Mouse (Mus musculus): ENCODE measurements around the gene Herc4. TPM values are rescaled to one million over a fixed set of nuclear protein-coding genes. Genes with fewer than 3 reads are reported as not detected.

Gene Herc4
- polyA plus RNA-seq, 1 experiment from 2014 or later, result 38.2 TPM

DNA sequence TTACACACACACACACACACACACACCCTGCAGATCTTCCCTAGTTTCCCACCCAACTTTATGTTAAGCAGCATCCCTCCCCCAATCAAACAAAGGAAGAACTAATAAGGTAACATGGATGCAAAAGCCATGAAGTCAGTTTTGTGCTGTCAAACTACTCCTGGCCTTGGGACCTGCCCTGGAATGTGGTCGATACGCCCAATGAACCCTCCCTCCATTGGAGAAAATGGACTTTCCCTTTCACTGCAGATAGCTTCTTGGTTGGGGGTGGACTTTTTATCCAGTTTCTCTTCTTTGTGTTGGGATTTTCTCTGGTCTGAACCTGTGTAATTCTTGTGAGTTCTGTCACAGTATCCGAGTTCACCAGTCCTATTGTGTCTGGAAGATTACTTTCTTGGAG, 15.1 kb downstream of the Herc4 start:
- H3K36me3 ChIP-seq, result peaks cover 5% of the 10 kb centered on the region; the same call in 1 of the 2 replicates
- H3K4me2 ChIP-seq, result no peak overlapping the region
- H3K27me3 ChIP-seq, result no peaks in the 10 kb centered on the region
- WGBS, result 79% methylated on average over 3 of the region's 3 CpGs
- no peak overlapping the region for H3K9ac ChIP-seq
- H3K4me1 ChIP-seq, result no peaks in the 10 kb centered on the region
- H3K4me3 ChIP-seq, result no peak overlapping the region
- no peaks in the 10 kb centered on the region for H3K9me3 ChIP-seq
- H3K27ac ChIP-seq, result no peak overlapping the region
- no peak for ATAC-seq (ENCODE audit: borderline replicate concordance, extremely low read depth, low FRiP score, low TSS enrichment)

DNA sequence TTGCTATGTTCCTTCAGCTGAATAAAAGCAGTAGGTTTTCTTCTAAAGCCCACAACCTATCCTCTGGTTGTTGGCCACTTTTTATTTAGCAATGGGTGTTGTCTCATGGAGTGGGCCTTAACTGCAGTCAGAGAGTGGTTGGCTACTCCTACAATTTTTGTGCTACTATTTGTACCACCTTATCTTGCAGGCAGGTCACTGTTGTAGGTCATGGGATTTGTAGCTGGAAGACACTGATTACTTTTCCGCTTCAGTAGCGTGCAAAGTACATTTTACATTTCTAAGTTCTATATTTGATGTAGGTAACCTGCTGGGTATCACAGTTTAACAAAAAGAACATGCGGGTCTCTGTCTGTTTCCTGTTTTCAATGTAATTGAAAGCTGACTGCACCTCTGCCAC, 15.7 kb downstream of the Herc4 start:
- Histone ChIP-seq H3K4me2 (no peak overlapping the region), H3K27ac (no peak overlapping the region), H3K36me3 (peaks cover 5% of the 10 kb centered on the region; the same call in 1 of the 2 replicates), H3K9ac (no peak overlapping the region), H3K27me3 (no peaks in the 10 kb centered on the region), H3K9me3 (no peaks in the 10 kb centered on the region), H3K4me3 (no peak overlapping the region), H3K4me1 (no peaks in the 10 kb centered on the region)
- whole genome bisulfite sequencing, result 86% methylated on average over 3 of the region's 3 CpGs
- ATAC-seq (ENCODE audit: borderline replicate concordance, extremely low read depth, low FRiP score, low TSS enrichment), result no peak

DNA sequence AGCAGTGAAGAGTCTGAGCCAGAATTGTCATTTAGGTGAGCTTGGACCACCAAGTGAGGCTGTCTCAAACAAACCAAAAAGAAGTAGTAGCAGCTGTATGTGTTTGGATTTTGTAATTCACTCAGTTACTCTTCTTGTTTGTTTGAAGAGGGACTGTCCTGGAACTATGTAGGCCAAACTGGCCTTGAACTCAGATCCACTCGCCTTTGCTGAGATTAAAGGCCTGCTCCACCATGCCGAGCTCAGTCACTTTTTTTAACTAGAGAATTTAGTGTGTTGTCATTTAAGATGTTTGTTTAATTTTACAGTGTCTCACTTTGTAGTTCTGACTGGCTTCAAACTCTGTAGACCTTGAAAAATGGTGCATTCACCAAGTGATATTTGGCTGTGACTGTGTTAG, 24.3 kb downstream of the Herc4 start:
- no peak for ATAC-seq (ENCODE audit: borderline replicate concordance, extremely low read depth, low FRiP score, low TSS enrichment)
- Histone ChIP-seq H3K36me3 (peaks cover 34% of the 10 kb centered on the region), H3K27me3 (no peaks in the 10 kb centered on the region), H3K4me1 (no peaks in the 10 kb centered on the region), H3K27ac (no peak overlapping the region), H3K9ac (no peak overlapping the region), H3K4me2 (no peak overlapping the region), H3K4me3 (no peak overlapping the region), H3K9me3 (no peaks in the 10 kb centered on the region)
- WGBS, result 74% methylated on average over 2 of the region's 2 CpGs

DNA sequence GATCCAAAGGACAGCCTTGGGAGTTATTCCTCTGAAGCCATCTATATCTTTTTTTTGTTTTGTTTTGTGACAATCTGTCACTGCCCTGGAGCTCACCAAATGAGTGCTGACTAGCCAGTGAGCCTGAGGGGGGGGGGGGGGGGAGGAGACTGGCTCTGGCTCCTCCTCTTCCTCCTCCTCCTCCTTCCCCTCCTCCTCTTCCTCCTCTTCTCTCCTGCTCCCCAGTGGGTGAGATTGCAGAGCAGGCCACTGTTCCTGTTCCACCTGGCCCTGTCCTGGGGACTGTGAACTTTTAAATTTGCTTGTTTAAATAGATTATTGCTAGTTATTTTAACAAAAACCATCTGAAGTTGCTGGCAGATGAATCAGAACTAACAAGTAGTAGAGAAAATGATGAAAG, 28.8 kb downstream of the Herc4 start:
- H3K9ac ChIP-seq, result no peak overlapping the region
- H3K4me1 ChIP-seq, result no peaks in the 10 kb centered on the region
- no peak for ATAC-seq (ENCODE audit: borderline replicate concordance, extremely low read depth, low FRiP score, low TSS enrichment)
- H3K4me2 ChIP-seq, result no peak overlapping the region
- H3K9me3 ChIP-seq, result no peaks in the 10 kb centered on the region
- no peak overlapping the region for H3K4me3 ChIP-seq
- H3K27me3 ChIP-seq, result no peaks in the 10 kb centered on the region
- H3K27ac ChIP-seq, result no peak overlapping the region
- H3K36me3 ChIP-seq, result peaks cover 38% of the 10 kb centered on the region

DNA sequence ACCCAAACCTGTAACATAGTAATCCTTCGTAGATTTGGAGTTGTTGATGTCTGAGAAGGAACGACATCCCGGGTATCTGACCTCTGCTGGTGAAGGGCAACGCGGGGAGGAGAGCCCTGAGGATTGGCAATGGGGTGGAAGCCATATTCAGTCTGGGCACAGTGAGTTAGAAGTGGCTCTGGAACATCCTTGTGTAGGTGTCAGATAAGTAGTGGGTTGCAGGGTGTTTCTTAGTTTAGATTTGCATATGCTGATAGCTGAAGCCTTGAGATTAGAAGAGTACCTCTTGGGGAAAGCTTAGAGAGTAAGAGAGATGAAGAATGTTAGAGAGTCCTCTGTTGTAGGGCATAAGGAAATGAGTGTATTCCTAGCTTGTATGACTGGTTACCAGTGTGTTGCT, 29.3 kb downstream of the Herc4 start:
- Histone ChIP-seq H3K4me1 (no peaks in the 10 kb centered on the region), H3K36me3 (peaks cover 38% of the 10 kb centered on the region), H3K9me3 (no peaks in the 10 kb centered on the region), H3K4me2 (no peak overlapping the region), H3K27me3 (no peaks in the 10 kb centered on the region), H3K4me3 (no peak overlapping the region), H3K27ac (no peak overlapping the region), H3K9ac (no peak overlapping the region)
- no peak for ATAC-seq (ENCODE audit: borderline replicate concordance, extremely low read depth, low FRiP score, low TSS enrichment)
- 85% methylated on average over 5 of the region's 5 CpGs for WGBS

DNA sequence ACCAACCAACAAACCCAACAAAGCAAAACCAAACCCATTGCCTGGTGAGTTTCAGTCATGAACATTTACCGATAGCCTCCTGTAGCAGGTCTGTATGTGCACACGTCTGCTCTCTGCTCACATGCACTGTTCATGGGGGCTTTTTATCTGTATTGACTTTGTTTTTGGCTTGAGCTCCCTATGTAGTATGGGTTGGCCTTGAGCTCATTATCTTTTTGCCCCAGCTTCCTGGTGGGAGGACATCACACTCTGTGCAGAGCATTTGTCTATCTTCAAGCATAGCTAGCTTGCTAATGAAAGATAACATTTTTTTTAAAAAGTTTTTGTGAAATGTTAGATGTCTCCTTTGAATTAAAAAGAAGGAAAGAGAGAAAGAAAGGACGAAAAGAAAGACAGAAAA, 33.4 kb downstream of the Herc4 start:
- H3K9me3 ChIP-seq, result no peaks in the 10 kb centered on the region
- WGBS, result 86% methylated on average over 3 of the region's 3 CpGs
- no peaks in the 10 kb centered on the region for H3K4me1 ChIP-seq
- H3K36me3 ChIP-seq, result peaks cover 43% of the 10 kb centered on the region
- no peak overlapping the region for H3K27ac ChIP-seq
- no peak overlapping the region for H3K4me2 ChIP-seq
- no peak overlapping the region for H3K9ac ChIP-seq
- no peak overlapping the region for H3K4me3 ChIP-seq
- ATAC-seq (ENCODE audit: borderline replicate concordance, extremely low read depth, low FRiP score, low TSS enrichment), result no peak
- no peaks in the 10 kb centered on the region for H3K27me3 ChIP-seq

DNA sequence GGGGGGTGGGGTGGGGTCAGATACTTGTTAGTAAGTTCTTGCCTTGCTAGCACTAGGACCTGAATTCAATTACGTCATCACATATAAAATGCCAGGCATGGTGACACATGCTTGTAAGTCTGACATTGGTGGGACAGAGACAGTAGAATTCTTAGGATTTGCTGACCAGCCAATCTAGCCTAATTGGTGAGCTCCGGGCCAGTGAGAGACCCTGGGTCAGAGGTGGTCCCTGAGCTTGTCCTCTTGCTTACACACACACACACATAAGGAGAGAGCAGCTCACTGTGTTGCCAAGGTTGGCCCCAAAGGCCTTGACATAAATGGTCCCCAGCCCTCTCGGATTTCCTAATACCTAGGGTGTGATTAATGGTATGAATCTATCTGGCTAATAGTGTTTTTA, 36.2 kb downstream of the Herc4 start:
- Histone ChIP-seq H3K27ac (no peak overlapping the region), H3K9ac (no peak overlapping the region), H3K27me3 (no peaks in the 10 kb centered on the region), H3K9me3 (no peaks in the 10 kb centered on the region), H3K4me3 (no peak overlapping the region), H3K4me1 (no peaks in the 10 kb centered on the region), H3K4me2 (no peak overlapping the region), H3K36me3 (peaks cover 41% of the 10 kb centered on the region)
- no peak for ATAC-seq (ENCODE audit: borderline replicate concordance, extremely low read depth, low FRiP score, low TSS enrichment)
- WGBS, result 89% methylated on average over 3 of the region's 3 CpGs

DNA sequence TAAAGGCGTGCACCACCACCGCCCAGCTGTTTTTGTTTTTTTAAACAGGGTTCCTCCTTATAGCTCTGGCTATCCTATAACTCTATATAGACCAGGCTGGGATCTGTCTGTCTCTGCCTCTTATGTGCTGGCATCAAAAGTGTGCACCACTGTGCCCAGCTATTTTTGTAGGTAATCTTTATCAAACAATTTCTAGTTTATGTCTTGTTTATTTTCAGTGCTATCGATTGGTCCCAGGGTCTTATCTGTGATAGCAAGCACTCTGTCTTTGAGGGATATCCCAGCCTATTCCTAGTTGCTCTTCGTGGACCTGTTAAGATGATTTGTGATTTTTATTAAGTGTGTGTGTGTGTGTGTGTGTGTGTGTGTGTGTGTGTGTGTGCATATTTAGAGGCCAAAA, 38.8 kb downstream of the Herc4 start:
- no peaks in the 10 kb centered on the region for H3K4me1 ChIP-seq
- WGBS, result 78% methylated on average over 4 of the region's 4 CpGs
- no peak overlapping the region for H3K4me2 ChIP-seq
- no peak for ATAC-seq (ENCODE audit: borderline replicate concordance, extremely low read depth, low FRiP score, low TSS enrichment)
- H3K27ac ChIP-seq, result no peak overlapping the region
- H3K27me3 ChIP-seq, result no peaks in the 10 kb centered on the region
- no peak overlapping the region for H3K4me3 ChIP-seq
- peaks cover 48% of the 10 kb centered on the region for H3K36me3 ChIP-seq
- no peaks in the 10 kb centered on the region for H3K9me3 ChIP-seq
- H3K9ac ChIP-seq, result no peak overlapping the region

DNA sequence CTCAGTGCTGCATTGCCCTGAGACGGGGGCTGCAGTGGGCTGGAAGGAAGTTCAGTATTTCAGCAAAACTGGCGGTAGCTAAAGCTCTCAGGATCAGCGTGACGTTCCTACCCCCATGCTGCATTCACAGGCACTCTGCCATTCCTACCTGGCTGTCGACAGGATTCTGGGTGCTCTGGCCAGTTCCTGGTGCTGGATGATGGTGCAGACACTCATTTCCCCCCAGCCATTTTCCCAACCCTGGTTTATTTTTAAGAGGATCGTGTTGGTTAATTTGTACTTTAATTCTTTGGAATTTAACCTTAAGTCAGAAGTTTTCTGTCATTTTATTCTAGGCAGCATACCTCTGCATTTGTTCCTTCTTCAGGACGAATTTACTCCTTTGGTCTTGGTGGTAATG, 39.2 kb downstream of the Herc4 start:
- no peaks in the 10 kb centered on the region for H3K9me3 ChIP-seq
- no peak for ATAC-seq (ENCODE audit: borderline replicate concordance, extremely low read depth, low FRiP score, low TSS enrichment)
- no peak overlapping the region for H3K27ac ChIP-seq
- no peak overlapping the region for H3K4me3 ChIP-seq
- H3K36me3 ChIP-seq, result peaks cover 52% of the 10 kb centered on the region
- no peaks in the 10 kb centered on the region for H3K4me1 ChIP-seq
- no peak overlapping the region for H3K4me2 ChIP-seq
- H3K9ac ChIP-seq, result no peak overlapping the region
- 89% methylated on average over 7 of the region's 7 CpGs for WGBS
- no peaks in the 10 kb centered on the region for H3K27me3 ChIP-seq

DNA sequence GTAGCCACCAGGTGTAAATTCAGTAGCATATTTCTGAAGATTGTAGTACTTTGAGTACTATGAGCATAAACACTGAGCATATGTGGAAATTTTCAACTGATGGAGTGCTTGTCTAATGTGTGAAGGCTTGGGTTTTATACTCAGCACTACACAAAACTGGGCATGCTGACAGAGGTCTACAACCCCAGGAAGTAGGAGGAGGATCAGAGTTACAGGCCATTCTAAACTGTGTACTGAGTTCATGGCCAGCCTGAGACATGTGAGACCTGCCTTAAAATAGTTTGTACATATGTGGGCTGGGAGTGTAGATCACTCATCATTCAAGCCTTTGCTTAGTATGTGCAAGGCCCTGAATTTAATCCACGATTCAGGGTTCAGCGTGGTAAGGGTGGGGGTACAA, 58.7 kb downstream of the Herc4 start:
- WGBS, result 91% methylated on average over 2 of the region's 2 CpGs
- H3K4me3 ChIP-seq, result no peak overlapping the region
- H3K9me3 ChIP-seq, result no peaks in the 10 kb centered on the region
- H3K4me2 ChIP-seq, result no peak overlapping the region
- H3K27me3 ChIP-seq, result no peaks in the 10 kb centered on the region
- no peak overlapping the region for H3K27ac ChIP-seq
- H3K4me1 ChIP-seq, result no peaks in the 10 kb centered on the region
- no peak for ATAC-seq (ENCODE audit: borderline replicate concordance, extremely low read depth, low FRiP score, low TSS enrichment)
- no peak overlapping the region for H3K9ac ChIP-seq
- H3K36me3 ChIP-seq, result peaks cover 41% of the 10 kb centered on the region

DNA sequence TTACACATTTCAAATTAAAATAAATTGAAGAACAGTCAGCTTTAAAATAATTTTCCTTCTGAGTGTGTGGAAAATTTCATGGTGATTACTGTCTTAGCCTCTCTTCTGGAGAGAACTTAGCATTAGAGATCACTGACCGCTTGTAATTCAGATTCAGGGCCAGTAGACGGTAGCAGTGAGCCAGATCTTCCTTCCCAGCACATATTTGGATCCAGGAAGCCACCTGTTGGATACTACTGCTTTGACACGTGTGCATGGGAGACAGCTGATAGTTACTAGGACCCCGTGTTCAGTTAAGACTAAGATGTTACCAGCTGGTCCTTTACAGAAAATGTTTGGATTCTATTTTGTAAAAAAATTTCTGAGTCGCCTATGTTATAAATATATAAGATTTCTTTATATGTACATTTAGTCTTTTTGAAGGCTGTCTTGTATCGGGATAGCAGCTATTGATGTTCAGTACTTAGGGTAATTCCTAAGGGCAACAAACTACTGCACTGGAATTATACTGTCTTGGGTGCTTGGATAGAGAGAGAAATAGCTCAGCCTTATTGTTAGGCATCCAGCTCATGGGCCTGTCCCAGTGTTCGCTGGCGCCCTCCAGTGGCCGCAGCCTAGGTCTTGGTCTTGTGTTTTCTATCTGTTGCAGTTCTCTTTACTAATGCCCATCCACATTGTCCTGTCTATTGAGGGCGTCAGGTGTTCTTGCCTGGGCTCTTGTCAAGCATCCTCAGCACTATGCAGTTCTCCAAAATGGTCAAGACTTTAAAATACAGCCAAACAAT, 65.2 kb downstream of the Herc4 start:
- H3K9me3 ChIP-seq, result no peaks in the 10 kb centered on the region
- H3K36me3 ChIP-seq, result peaks cover 55% of the 10 kb centered on the region
- H3K9ac ChIP-seq, result no peak overlapping the region
- H3K27ac ChIP-seq, result no peak overlapping the region
- no peak overlapping the region for H3K4me2 ChIP-seq
- peak; percentile 31; the same call in 1 of the 2 replicates for ATAC-seq (ENCODE audit: borderline replicate concordance, extremely low read depth, low FRiP score, low TSS enrichment)
- 39% methylated on average over 10 of the region's 10 CpGs for WGBS
- no peaks in the 10 kb centered on the region for H3K4me1 ChIP-seq
- H3K27me3 ChIP-seq, result no peaks in the 10 kb centered on the region
- no peak overlapping the region for H3K4me3 ChIP-seq

DNA sequence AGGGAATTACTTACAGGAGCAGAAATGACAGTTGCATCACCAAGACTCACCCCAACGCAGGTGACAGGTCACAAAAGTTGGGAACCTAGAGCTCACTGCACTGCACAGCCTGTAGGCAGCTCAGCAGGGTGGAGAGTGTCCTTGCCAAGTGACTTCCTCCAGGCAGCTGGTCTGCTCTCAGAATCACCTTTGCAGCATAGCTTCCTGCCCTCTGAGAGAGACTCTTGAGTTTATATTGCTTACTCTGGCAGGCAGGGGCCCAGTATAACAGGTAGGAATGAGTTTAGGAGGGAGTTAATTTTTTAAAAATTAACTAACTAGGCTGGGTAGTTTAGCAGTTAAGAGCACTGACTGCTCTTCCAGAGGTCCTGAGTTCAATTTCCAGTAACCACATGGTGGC, 70.1 kb downstream of the Herc4 start:
- no peak overlapping the region for H3K4me3 ChIP-seq
- no peak overlapping the region for H3K27ac ChIP-seq
- no peaks in the 10 kb centered on the region for H3K27me3 ChIP-seq
- no peak overlapping the region for H3K9ac ChIP-seq
- H3K36me3 ChIP-seq, result peaks cover 67% of the 10 kb centered on the region
- 91% methylated on average over 1 of the region's 1 CpGs for WGBS
- H3K4me1 ChIP-seq, result no peaks in the 10 kb centered on the region
- H3K4me2 ChIP-seq, result no peak overlapping the region
- ATAC-seq (ENCODE audit: borderline replicate concordance, extremely low read depth, low FRiP score, low TSS enrichment), result no peak
- no peaks in the 10 kb centered on the region for H3K9me3 ChIP-seq

DNA sequence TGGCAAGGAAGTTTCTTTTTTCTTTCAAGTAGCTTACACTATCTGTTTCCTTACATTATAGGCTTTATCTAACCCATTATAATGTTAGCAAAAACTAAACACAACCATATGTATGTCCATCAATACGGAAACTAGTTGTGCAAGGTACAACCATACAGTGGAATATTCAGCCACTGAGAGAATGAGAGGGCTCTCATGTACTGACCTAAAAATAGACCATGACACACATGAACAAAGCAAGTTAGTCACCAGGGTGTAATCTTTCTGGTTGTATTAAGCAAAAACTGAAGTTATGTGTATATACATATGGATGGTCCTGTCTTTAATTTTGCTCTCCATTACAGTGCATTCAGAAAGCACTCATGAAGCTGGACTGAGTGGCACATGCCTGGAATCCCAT, 83.5 kb downstream of the Herc4 start:
- H3K36me3 ChIP-seq, result peaks cover 59% of the 10 kb centered on the region

More for the DNA sequence above, 83.5 kb downstream of the Herc4 start:
- Histone ChIP-seq H3K27ac (no peak overlapping the region), H3K9me3 (no peaks in the 10 kb centered on the region), H3K4me2 (no peak overlapping the region), H3K4me3 (no peak overlapping the region), H3K4me1 (no peaks in the 10 kb centered on the region), H3K27me3 (no peaks in the 10 kb centered on the region), H3K9ac (no peak overlapping the region)
- WGBS, result 89% methylated on average over 1 of the region's 1 CpGs
- ATAC-seq (ENCODE audit: borderline replicate concordance, extremely low read depth, low FRiP score, low TSS enrichment), result no peak

All from lung, embryonic 15.5 days (tissue).